Mouse (Mus musculus) ES-E14 (cell line): Measurements from ENCODE around the gene Scrn1. TPM values are rescaled to one million over a fixed set of nuclear protein-coding genes. Genes with fewer than 3 reads are reported as not detected.

Experiments
- DNase-seq: peaks from one replicate; pipeline ENCODE4 v3.0.0-alpha.2; 2013; ENCODE audit warnings: low read depth, low spot score
- H3K27ac ChIP-seq: 2 replicates; pipeline ENCODE4 v1.5.1; 2012; ENCODE audit warnings: low read depth, mild to moderate bottlenecking, low read length, moderate library complexity, mixed read lengths; ENCODE audit not compliant: poor library complexity, insufficient read depth, severe bottlenecking
- H3K36me3 ChIP-seq: 2 replicates; pipeline ENCODE4 v1.6.1; 2012; ENCODE audit warnings: mild to moderate bottlenecking, low read length, moderate library complexity, mixed read lengths; ENCODE audit not compliant: control insufficient read depth, poor library complexity, insufficient read depth, severe bottlenecking
- H3K4me1 ChIP-seq, 2 experiments: fragments of 150-350 bp in 1 of 2; sonication (generic) in 1 of 2; 2 replicates each; pipeline ENCODE4 v1.6.1; 2012; ENCODE audit warnings: low read length in 2 of 2, mild to moderate bottlenecking in 1 of 2, mixed read lengths in 1 of 2; ENCODE audit not compliant: control insufficient read depth in 2 of 2, insufficient read depth in 2 of 2, poor library complexity in 1 of 2
- H3K4me3 ChIP-seq, 2 experiments: fragments of 150-350 bp in 1 of 2; sonication (generic) in 1 of 2; 2 replicates each; pipeline ENCODE4 v1.5.1; 2012; ENCODE audit warnings: low read length in 2 of 2, low read depth in 1 of 2, mild to moderate bottlenecking in 1 of 2, mixed read lengths in 1 of 2; ENCODE audit not compliant: insufficient read depth in 1 of 2, poor library complexity in 1 of 2, severe bottlenecking in 1 of 2
- H3K9ac ChIP-seq: 2 replicates; pipeline ENCODE4 v1.6.1; 2012; ENCODE audit warnings: low read depth, mild to moderate bottlenecking, low read length, mixed read lengths; ENCODE audit not compliant: poor library complexity, insufficient read depth, severe bottlenecking
- H3K9me3 ChIP-seq: fragments of 150-350 bp; sonication (generic); 2 replicates; pipeline ENCODE4 v1.6.1; 2012; ENCODE audit warnings: low read depth, mild to moderate bottlenecking, low read length; ENCODE audit not compliant: control insufficient read depth, insufficient read depth
- CHD2 ChIP-seq: IDR thresholded peaks from 2 replicates; pipeline ENCODE4 v1.6.1; 2014; ENCODE audit warnings: mild to moderate bottlenecking, low read depth, low read length, inconsistent platforms
- HCFC1 ChIP-seq: IDR thresholded peaks from 2 replicates; pipeline ENCODE4 v1.6.1; 2012; ENCODE audit warnings: low read length, inconsistent platforms, borderline replicate concordance; ENCODE audit not compliant: insufficient read depth
- MAFK ChIP-seq: IDR thresholded peaks from 2 replicates; pipeline ENCODE4 v1.6.1; 2014; ENCODE audit warnings: mild to moderate bottlenecking, low read depth, low read length, inconsistent platforms; ENCODE audit not compliant: insufficient read depth
- ZC3H11A ChIP-seq: IDR thresholded peaks from 2 replicates; pipeline ENCODE4 v1.6.1; 2012; ENCODE audit warnings: low read depth, mild to moderate bottlenecking, inconsistent platforms, low read length, borderline replicate concordance
- ZNF384 ChIP-seq: IDR thresholded peaks from 2 replicates; pipeline ENCODE4 v1.6.1; 2012; ENCODE audit warnings: low read depth, low read length, inconsistent platforms
- in situ Hi-C, 2 experiments: fragments of 600-800 bp; cut with MboI; formaldehyde crosslinking; loops; one replicate each; pipeline ENCODE4 v1.15.1; 2025; ENCODE audit warnings: low sequenced_read_pairs in 2 of 2, inconsistent platforms in 1 of 2; ENCODE audit not compliant: unreplicated experiment in 2 of 2
- total RNA-seq: library from RNA; depleted of rRNA; stranded (reverse); fragments of 300-350 nt; gene quantifications from 2 replicates; pipeline ENCODE4 v1.2.3, GENCODE M21; 2012

Scrn1 gene
- total RNA-seq, 1 experiment = 8.9 TPM

DNA sequence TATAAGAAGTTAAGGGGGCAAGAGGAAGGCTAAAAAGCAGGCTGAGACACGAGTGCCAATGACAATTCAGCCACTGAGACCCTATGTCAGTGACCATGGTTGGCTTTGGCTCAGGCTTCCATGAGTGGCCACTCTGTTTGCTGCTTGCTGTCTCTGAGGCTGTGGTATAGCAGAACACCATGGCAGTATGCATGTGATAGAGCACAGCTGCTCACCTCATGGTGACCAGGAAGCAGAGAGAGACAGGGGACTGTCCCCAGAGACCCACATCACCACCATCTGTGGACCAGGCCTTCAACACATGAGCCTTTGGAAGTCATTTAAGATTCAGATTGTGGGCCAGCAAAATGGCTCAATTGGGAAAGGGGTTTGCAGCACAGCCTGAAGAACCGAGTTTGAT is 22.6 kb downstream of the Scrn1 start:
- Histone ChIP-seq H3K9ac (no peak overlapping the region), H3K36me3 (no peaks in the 10 kb centered on the region), H3K4me3 (no peak overlapping the region), H3K9me3 (no peaks in the 10 kb centered on the region), H3K4me1 (peaks cover 0 to 2% of the 10 kb centered on the region in 2 experiments; a peak in 2 of 4 replicates), H3K27ac (no peak overlapping the region)
- no peak for TF ChIP-seq ZNF384
- TF ChIP-seq ZC3H11A = no peak
- in situ Hi-C loops = no loop called here
- no peak for DNase-seq

- no peak for TF ChIP-seq MAFK
- TF ChIP-seq ZC3H11A = no peak
- no peak for TF ChIP-seq ZNF384
- no peak for TF ChIP-seq CHD2
- no peak for TF ChIP-seq HCFC1
- no peak overlapping the region for H3K4me3 ChIP-seq
- H3K9ac ChIP-seq = no peak overlapping the region
- H3K27ac ChIP-seq = no peak overlapping the region
- no peak for DNase-seq
- in situ Hi-C loops = no loop called here
- no peaks in the 10 kb centered on the region for H3K36me3 ChIP-seq
- no peaks in the 10 kb centered on the region for H3K9me3 ChIP-seq
- peaks cover 0 to 2% of the 10 kb centered on the region in 2 experiments; a peak in 2 of 4 replicates for H3K4me1 ChIP-seq
Measured at GRCm38 (mm10) chr6:54542836-54543235, 23.5 kb downstream of the Scrn1 start.

DNA sequence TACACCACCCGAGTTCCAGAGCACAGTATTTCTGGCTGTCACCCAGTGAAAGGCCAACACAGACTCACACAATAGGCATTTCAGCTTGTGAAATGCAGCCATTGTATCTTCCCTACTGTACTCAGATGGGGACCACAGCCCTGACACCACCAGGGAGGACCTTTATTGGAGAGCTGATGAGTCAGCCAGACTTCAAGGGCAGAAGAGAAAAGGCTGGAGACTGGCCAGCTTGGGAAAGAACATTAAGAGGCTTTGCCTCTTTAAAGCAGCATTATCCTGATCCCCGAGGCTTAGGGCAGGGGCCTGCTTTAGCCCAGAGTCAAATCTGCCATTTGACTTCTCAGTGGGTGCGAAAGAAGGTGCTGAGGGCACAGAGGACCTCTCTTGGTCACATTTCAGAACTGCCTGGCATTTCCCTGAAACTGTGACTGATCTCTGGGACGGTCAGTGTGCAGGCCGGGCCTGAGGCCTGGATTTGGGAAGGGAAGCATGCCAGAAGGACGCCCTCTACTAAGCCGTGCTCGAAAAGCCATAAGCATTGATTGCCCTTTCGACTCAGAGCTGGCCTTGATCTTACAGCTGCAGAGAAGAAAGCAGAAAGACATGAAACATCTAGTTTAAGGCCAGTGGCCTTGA is 25.9 kb downstream of the Scrn1 start:
- no peak overlapping the region for H3K27ac ChIP-seq
- in situ Hi-C loops = no loop called here
- no peaks in the 10 kb centered on the region for H3K36me3 ChIP-seq
- no peak overlapping the region for H3K4me3 ChIP-seq
- DNase-seq = no peak
- no peaks in the 10 kb centered on the region for H3K9me3 ChIP-seq
- H3K9ac ChIP-seq = no peak overlapping the region
- TF ChIP-seq HCFC1 (no peak), CHD2 (no peak), ZNF384 (no peak), ZC3H11A (no peak), MAFK (no peak)
- peaks cover 0 to 2% of the 10 kb centered on the region in 2 experiments; a peak in 2 of 4 replicates for H3K4me1 ChIP-seq

DNA sequence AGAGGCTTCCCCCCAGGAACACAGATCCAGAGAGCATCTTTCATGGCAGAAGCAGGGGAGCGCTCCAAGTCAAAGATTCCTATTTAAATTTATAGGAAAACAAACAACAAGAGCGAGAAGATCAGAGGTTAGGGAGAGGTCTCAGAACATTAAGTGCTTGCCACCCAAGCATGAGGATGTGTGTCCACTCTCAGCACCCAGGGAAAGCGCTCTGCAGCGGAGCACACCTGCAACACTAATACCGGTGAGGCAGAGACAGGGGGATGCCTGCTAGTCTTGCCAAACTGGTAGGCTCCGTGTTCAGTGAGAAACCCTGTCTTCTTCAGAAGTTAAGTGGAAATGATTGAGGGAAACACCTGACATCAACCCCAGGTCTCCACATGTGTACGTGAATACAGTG is 26.9 kb downstream of the Scrn1 start:
- H3K9ac ChIP-seq = no peak overlapping the region
- TF ChIP-seq ZNF384 = no peak
- TF ChIP-seq MAFK = no peak
- no peak for TF ChIP-seq HCFC1
- TF ChIP-seq CHD2 = no peak
- TF ChIP-seq ZC3H11A = no peak
- H3K27ac ChIP-seq = no peak overlapping the region
- peaks cover 0 to 2% of the 10 kb centered on the region in 2 experiments; a peak in 2 of 4 replicates for H3K4me1 ChIP-seq
- no peak for DNase-seq
- H3K36me3 ChIP-seq = no peaks in the 10 kb centered on the region
- no peak overlapping the region for H3K4me3 ChIP-seq
- in situ Hi-C loops = no loop called here
- no peaks in the 10 kb centered on the region for H3K9me3 ChIP-seq

DNA sequence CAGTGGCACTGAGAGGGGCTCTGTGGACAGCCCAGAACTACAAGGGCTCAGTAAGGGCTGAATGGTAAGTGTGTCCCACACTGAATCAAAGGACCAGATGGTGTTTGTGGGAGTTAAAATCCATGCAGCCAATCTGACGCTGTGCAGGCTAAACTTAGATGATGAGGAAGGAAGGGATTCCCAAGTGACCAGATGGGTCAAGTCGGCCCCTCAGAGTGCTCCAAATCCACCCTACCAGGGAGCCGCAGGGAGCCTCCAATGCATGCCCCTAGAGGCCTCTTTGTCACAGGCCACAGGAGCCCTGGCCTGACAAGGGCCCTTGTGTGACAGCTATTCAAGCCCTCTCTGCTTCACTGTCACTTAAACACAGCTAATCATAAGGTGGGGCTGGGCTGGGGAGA is 27.5 kb downstream of the Scrn1 start:
- Histone ChIP-seq H3K36me3 (no peaks in the 10 kb centered on the region), H3K4me3 (no peak overlapping the region), H3K9me3 (no peaks in the 10 kb centered on the region), H3K9ac (no peak overlapping the region), H3K4me1 (peaks cover 0 to 2% of the 10 kb centered on the region in 2 experiments; a peak in 2 of 4 replicates), H3K27ac (no peak overlapping the region)
- DNase-seq = no peak
- in situ Hi-C loops = no loop called here
- TF ChIP-seq CHD2 (no peak), ZC3H11A (no peak), ZNF384 (no peak), HCFC1 (no peak), MAFK (no peak)
